Mouse (Mus musculus) bone marrow macrophage, adult 2 months (primary cell): ENCODE data around the gene Plxnd1.

Source experiments
- CTCF ChIP-seq: IDR thresholded peaks from 2 replicates; pipeline ENCODE4 v1.5.1; 2012; ENCODE audit warnings: low read depth, mild to moderate bottlenecking, low read length, moderate library complexity
- POLR2A ChIP-seq: IDR thresholded peaks from 2 replicates; pipeline ENCODE4 v1.6.1; 2012; ENCODE audit warnings: mild to moderate bottlenecking, low read depth, low read length, borderline replicate concordance

GRCm38 (mm10) chr6:115972083-115972764 lies 22.6 kb downstream of the Plxnd1 start:
- TF ChIP-seq CTCF = no peak
- TF ChIP-seq POLR2A = no peak
